Mouse (Mus musculus) midbrain, embryonic 12.5 days (tissue): ENCODE results near the gene C1galt1. TPM values are rescaled to one million over a fixed set of nuclear protein-coding genes. Genes with fewer than 3 reads are reported as not detected.

Experiments used
- ATAC-seq: fragments of 200-750 bp; cut with Nextera tagmentation; 2 replicates; pipeline ENCODE4 v1.8.0; 2017; ENCODE audit warnings: low read depth, moderate TSS enrichment, moderate library complexity; ENCODE audit not compliant: low FRiP score
- H3K27ac ChIP-seq: fragments of 300-500 bp; sonication (generic); replicated peaks from 2 replicates; pipeline ENCODE4 v1.5.1; 2016; ENCODE audit warnings: mild to moderate bottlenecking
- H3K27me3 ChIP-seq: fragments of 300-500 bp; sonication (generic); 2 replicates; pipeline ENCODE4 v1.6.1; 2016; ENCODE audit warnings: mild to moderate bottlenecking
- H3K36me3 ChIP-seq: fragments of 300-500 bp; sonication (generic); 2 replicates; pipeline ENCODE4 v1.6.1; 2016
- H3K4me1 ChIP-seq: fragments of 300-500 bp; sonication (generic); 2 replicates; pipeline ENCODE4 v1.6.1; 2016
- H3K4me2 ChIP-seq: fragments of 300-500 bp; sonication (generic); replicated peaks from 2 replicates; pipeline ENCODE4 v1.6.1; 2016; ENCODE audit warnings: mild to moderate bottlenecking, moderate library complexity
- H3K4me3 ChIP-seq: fragments of 300-500 bp; sonication (generic); 2 replicates; pipeline ENCODE4 v1.5.1; 2016; ENCODE audit warnings: mild to moderate bottlenecking
- H3K9ac ChIP-seq: fragments of 300-500 bp; sonication (generic); replicated peaks from 2 replicates; pipeline ENCODE4 v1.6.1; 2016; ENCODE audit warnings: mild to moderate bottlenecking, moderate library complexity
- H3K9me3 ChIP-seq: fragments of 300-500 bp; sonication (generic); 2 replicates; pipeline ENCODE4 v1.6.1; 2016; ENCODE audit warnings: mild to moderate bottlenecking
- WGBS: fragments of 180-500 bp; shearing (Covaris S2); methylation state at CpG from one replicate; pipeline ENCODE4 v1.1.7; 2016; 5-methylcytosine and 5-hydroxymethylcytosine counted together
- polyA plus RNA-seq: library from polyadenylated mRNA; unstranded; fragments of >200 nt; fragmentation: Nextera tagmentation; extraction: Ambion mirVana; gene quantifications from 2 replicates; pipeline ENCODE4 v1.2.1, GENCODE M21; 2016

Gene C1galt1
- polyA plus RNA-seq: 1.4 and 1.5 TPM in 2 replicates

- under 1% methylated on average over 49 of the region's 93 CpGs for WGBS
- ATAC-seq: peak; percentile 76
Observed at GRCm38 (mm10) chr6:7844802-7845679, at the start of gene C1galt1. TSS of gene C1galt1 (plus strand) at chr6:7844842.

GRCm38 (mm10) chr6:7799969-7800368 lies 44.7 kb upstream of the C1galt1 start:
- 84% methylated on average over 6 of the region's 6 CpGs for WGBS
- no peak for ATAC-seq
- H3K4me3 ChIP-seq: no peak overlapping the region
- H3K27ac ChIP-seq: no peak overlapping the region
- no peaks in the 10 kb centered on the region for H3K9me3 ChIP-seq
- no peak overlapping the region for H3K4me2 ChIP-seq
- no peaks in the 10 kb centered on the region for H3K4me1 ChIP-seq
- H3K27me3 ChIP-seq: no peaks in the 10 kb centered on the region
- H3K9ac ChIP-seq: no peak overlapping the region
- H3K36me3 ChIP-seq: no peaks in the 10 kb centered on the region

More at GRCm38 (mm10) chr6:7844802-7845679, at the start of gene C1galt1:
- Histone ChIP-seq H3K4me2 (peak within 1 kb of the TSS; percentile 67), H3K9ac (peak within 1 kb of the TSS; percentile 84), H3K27me3 (no peaks in the 10 kb centered on the region), H3K4me3 (peak within 1 kb of the TSS; percentile 84), H3K9me3 (no peaks in the 10 kb centered on the region), H3K36me3 (no peaks in the 10 kb centered on the region), H3K4me1 (0 out of 2 replicates have a peak, but pooled peaks cover 6% of the 10 kb centered on the region), H3K27ac (peak within 1 kb of the TSS; percentile 89)

GRCm38 (mm10) chr6:7803765-7804542 lies 40.7 kb upstream of the C1galt1 start:
- Histone ChIP-seq H3K27me3 (no peaks in the 10 kb centered on the region), H3K9ac (no peak overlapping the region)
- WGBS: 95% methylated on average over 9 of the region's 9 CpGs

GRCm38 (mm10) chr6:7814146-7814545 lies 30.5 kb upstream of the C1galt1 start:
- no peak for ATAC-seq
- H3K4me3 ChIP-seq: no peak overlapping the region
- no peak overlapping the region for H3K27ac ChIP-seq
- H3K9ac ChIP-seq: no peak overlapping the region
- H3K4me1 ChIP-seq: no peaks in the 10 kb centered on the region
- H3K36me3 ChIP-seq: no peaks in the 10 kb centered on the region
- no peaks in the 10 kb centered on the region for H3K9me3 ChIP-seq
- no peak overlapping the region for H3K4me2 ChIP-seq
- WGBS: 30% methylated on average over 2 of the region's 2 CpGs
- no peaks in the 10 kb centered on the region for H3K27me3 ChIP-seq

More at GRCm38 (mm10) chr6:7803765-7804542, 40.7 kb upstream of the C1galt1 start:
- ATAC-seq: no peak
- H3K36me3 ChIP-seq: no peaks in the 10 kb centered on the region
- H3K4me3 ChIP-seq: no peak overlapping the region
- H3K4me1 ChIP-seq: no peaks in the 10 kb centered on the region
- H3K27ac ChIP-seq: no peak overlapping the region
- H3K4me2 ChIP-seq: no peak overlapping the region
- 0 out of 2 replicates have a peak, but pooled peaks cover 2% of the 10 kb centered on the region for H3K9me3 ChIP-seq

- ATAC-seq: no peak
- Histone ChIP-seq H3K9me3 (no peaks in the 10 kb centered on the region), H3K36me3 (no peaks in the 10 kb centered on the region), H3K27ac (no peak overlapping the region), H3K27me3 (no peaks in the 10 kb centered on the region), H3K4me2 (no peak overlapping the region), H3K9ac (no peak overlapping the region), H3K4me3 (no peak overlapping the region), H3K4me1 (no peaks in the 10 kb centered on the region)
- WGBS: 87% methylated on average over 5 of the region's 5 CpGs
Observed at GRCm38 (mm10) chr6:7816233-7816632, 28.4 kb upstream of the C1galt1 start.

- Histone ChIP-seq H3K9ac (no peak overlapping the region), H3K27ac (no peak overlapping the region), H3K36me3 (no peaks in the 10 kb centered on the region), H3K9me3 (no peaks in the 10 kb centered on the region), H3K4me1 (no peaks in the 10 kb centered on the region), H3K4me3 (no peak overlapping the region), H3K4me2 (no peak overlapping the region), H3K27me3 (no peaks in the 10 kb centered on the region)
- WGBS: 64% methylated on average over 6 of the region's 6 CpGs
- ATAC-seq: no peak
Observed at GRCm38 (mm10) chr6:7822688-7823087, 22.0 kb upstream of the C1galt1 start.

- H3K4me3 ChIP-seq: no peak overlapping the region
- H3K9ac ChIP-seq: no peak overlapping the region
- no peak overlapping the region for H3K27ac ChIP-seq
- H3K9me3 ChIP-seq: no peaks in the 10 kb centered on the region
- 77% methylated on average over 8 of the region's 8 CpGs for WGBS
- no peak overlapping the region for H3K4me2 ChIP-seq
- no peak for ATAC-seq
- no peaks in the 10 kb centered on the region for H3K27me3 ChIP-seq
- no peaks in the 10 kb centered on the region for H3K36me3 ChIP-seq
- no peaks in the 10 kb centered on the region for H3K4me1 ChIP-seq
Observed at GRCm38 (mm10) chr6:7830793-7831192, 13.8 kb upstream of the C1galt1 start.

GRCm38 (mm10) chr6:7832564-7833175 lies 12.0 kb upstream of the C1galt1 start:
- no peak for ATAC-seq
- Histone ChIP-seq H3K4me1 (no peaks in the 10 kb centered on the region), H3K9me3 (no peaks in the 10 kb centered on the region), H3K4me3 (no peak overlapping the region), H3K27me3 (no peaks in the 10 kb centered on the region), H3K36me3 (no peaks in the 10 kb centered on the region), H3K9ac (no peak overlapping the region), H3K27ac (no peak overlapping the region), H3K4me2 (no peak overlapping the region)
- 60% methylated on average over 6 of the region's 6 CpGs for WGBS

- peak; percentile 7; the same call in 1 of the 2 replicates for ATAC-seq
- H3K9me3 ChIP-seq: no peaks in the 10 kb centered on the region
Observed at GRCm38 (mm10) chr6:7843726-7844411, 773 bp upstream of the C1galt1 start.

GRCm38 (mm10) chr6:7844412-7844801 lies 235 bp upstream of the C1galt1 start:
- no peaks in the 10 kb centered on the region for H3K27me3 ChIP-seq
- peak; percentile 100 for ATAC-seq
- no peaks in the 10 kb centered on the region for H3K36me3 ChIP-seq
- 0 out of 2 replicates have a peak, but pooled peaks cover 6% of the 10 kb centered on the region for H3K4me1 ChIP-seq
- peak overlapping the region; percentile 84; the same call in 1 of the 2 replicates for H3K9ac ChIP-seq
- peak overlapping the region; percentile 89 for H3K27ac ChIP-seq
- H3K9me3 ChIP-seq: no peaks in the 10 kb centered on the region
- H3K4me3 ChIP-seq: peak overlapping the region; percentile 84
- 0% methylated on average over 25 of the region's 33 CpGs for WGBS
- peak overlapping the region; percentile 67 for H3K4me2 ChIP-seq

More at GRCm38 (mm10) chr6:7843726-7844411, 773 bp upstream of the C1galt1 start:
- H3K4me3 ChIP-seq: peak overlapping the region; percentile 84
- H3K36me3 ChIP-seq: no peaks in the 10 kb centered on the region
- 69% methylated on average over 10 of the region's 10 CpGs for WGBS
- 0 out of 2 replicates have a peak, but pooled peaks cover 6% of the 10 kb centered on the region for H3K4me1 ChIP-seq
- peak overlapping the region; percentile 67 for H3K4me2 ChIP-seq
- H3K27me3 ChIP-seq: no peaks in the 10 kb centered on the region
- no peak overlapping the region for H3K27ac ChIP-seq
- H3K9ac ChIP-seq: no peak overlapping the region

GRCm38 (mm10) chr6:7845680-7846017 lies 1.0 kb downstream of the C1galt1 start:
- Histone ChIP-seq H3K9ac (no peak overlapping the region), H3K36me3 (no peaks in the 10 kb centered on the region), H3K4me2 (peak overlapping the region; percentile 67), H3K4me3 (peak overlapping the region; percentile 84), H3K4me1 (0 out of 2 replicates have a peak, but pooled peaks cover 6% of the 10 kb centered on the region), H3K9me3 (no peaks in the 10 kb centered on the region), H3K27ac (no peak overlapping the region), H3K27me3 (no peaks in the 10 kb centered on the region)
- no peak for ATAC-seq
- 31% methylated on average over 6 of the region's 6 CpGs for WGBS
